Mouse (Mus musculus): ENCODE measurements around the gene Lypd5.
A peak's percentile ranks its signal among the peaks of the same experiment; 100 is the strongest.

Lypd5 gene

GRCm38 (mm10) chr7:24348896-24349295 lies at the start of gene Lypd5:
Gene Lypd5 (plus strand): TSS chr7:24349196.
- no peak for DNase-seq

- peak; percentile 68 to 69 for DNase-seq
These were observed 49.0 kb upstream of the Lypd5 start for GRCm38 (mm10) chr7:24299823-24300481.

- DNase-seq, result peak; percentile 53 to 59
These were observed 48.2 kb upstream of the Lypd5 start, which contains the start of gene Zfp61 for GRCm38 (mm10) chr7:24300771-24301282. Gene Zfp61 (minus strand): TSS chr7:24301232.

GRCm38 (mm10) chr7:24315726-24316566 lies 33.0 kb upstream of the Lypd5 start:
- DNase-seq, result peak; percentile 35 to 57

- DNase-seq, result peak; percentile 94 to 96
These were observed 32.4 kb upstream of the Lypd5 start, which contains the start of gene Zfp94 for GRCm38 (mm10) chr7:24316567-24317092. Gene Zfp94 (minus strand): TSS chr7:24316666.

- no peak for DNase-seq
These were observed 30.1 kb upstream of the Lypd5 start for GRCm38 (mm10) chr7:24318942-24319341.

- no peak for DNase-seq
These were observed 26.4 kb upstream of the Lypd5 start for GRCm38 (mm10) chr7:24322593-24322992.

- DNase-seq, result peak; percentile 30 to 65
These were observed 23.8 kb upstream of the Lypd5 start for GRCm38 (mm10) chr7:24325197-24325596.

GRCm38 (mm10) chr7:24325675-24326128 lies 23.3 kb upstream of the Lypd5 start:
- DNase-seq, result no peak

GRCm38 (mm10) chr7:24326273-24327135 lies 22.5 kb upstream of the Lypd5 start:
- no peak for DNase-seq

GRCm38 (mm10) chr7:24327281-24327975 lies 21.6 kb upstream of the Lypd5 start:
- DNase-seq, result no peak

GRCm38 (mm10) chr7:24333304-24333986 lies 15.6 kb upstream of the Lypd5 start, which contains the start of gene Tescl:
Gene Tescl (minus strand): TSS chr7:24333936.
- peak; percentile 48 to 52 for DNase-seq

GRCm38 (mm10) chr7:24335699-24336309 lies 13.2 kb upstream of the Lypd5 start:
- DNase-seq, result peak; percentile 83 to 92

- DNase-seq, result peak in 1 of 2 experiments; percentile 42
These were observed 10.8 kb upstream of the Lypd5 start for GRCm38 (mm10) chr7:24338241-24338640.

- no peak for DNase-seq
These were observed 5.2 kb upstream of the Lypd5 start for GRCm38 (mm10) chr7:24343701-24344272.

- DNase-seq, result no peak
These were observed 2.6 kb upstream of the Lypd5 start for GRCm38 (mm10) chr7:24346444-24346843.

GRCm38 (mm10) chr7:24355646-24356045 lies 6.7 kb downstream of the Lypd5 start:
- DNase-seq, result no peak

- DNase-seq, result no peak
These were observed 7.1 kb downstream of the Lypd5 start for GRCm38 (mm10) chr7:24356081-24356480.

GRCm38 (mm10) chr7:24357899-24358298 lies 8.9 kb downstream of the Lypd5 start:
- peak in 1 of 2 experiments; percentile 48 for DNase-seq

GRCm38 (mm10) chr7:24359269-24359668 lies 10.3 kb downstream of the Lypd5 start:
- DNase-seq, result no peak
